Mouse (Mus musculus) kidney, postnatal 4 days (tissue): ENCODE results near the gene 5730507C01Rik.
"Not testable (repeated sequence)": the region's sequence is repeated elsewhere in the genome, so short reads cannot be mapped to it uniquely, and the experiment has no call there.

Source experiments
- DNase-seq, 2 experiments: peaks; one replicate each; pipeline ENCODE4 v3.0.0; 2021; ENCODE audit warnings: mixed read lengths in 2 of 2

Gene 5730507C01Rik

DNA sequence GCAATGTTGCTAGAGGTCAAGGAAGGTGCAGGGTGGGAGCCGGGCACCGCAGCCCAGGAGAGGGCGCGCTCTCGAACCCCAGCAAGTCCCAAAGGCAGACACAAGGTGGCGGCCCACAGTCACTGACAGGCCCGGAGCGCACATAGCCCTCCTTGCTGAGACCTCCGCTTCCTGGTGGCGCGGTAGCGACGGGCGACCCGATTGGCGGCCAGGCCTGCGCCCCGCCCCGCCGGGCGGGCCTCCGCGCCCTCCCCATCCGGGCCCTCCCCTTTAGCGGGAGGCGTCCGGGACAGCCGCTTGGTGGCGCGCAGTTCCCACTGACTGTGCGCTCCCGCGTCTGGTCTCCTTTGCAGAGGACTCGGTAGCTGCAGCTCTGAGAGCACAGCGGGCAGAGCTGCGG is at the start of gene 5730507C01Rik:
TSS of gene 5730507C01Rik (plus strand) at position 340 of the 400 bp plus-strand sequence.
- peak; percentile 71 to 80 for DNase-seq

DNA sequence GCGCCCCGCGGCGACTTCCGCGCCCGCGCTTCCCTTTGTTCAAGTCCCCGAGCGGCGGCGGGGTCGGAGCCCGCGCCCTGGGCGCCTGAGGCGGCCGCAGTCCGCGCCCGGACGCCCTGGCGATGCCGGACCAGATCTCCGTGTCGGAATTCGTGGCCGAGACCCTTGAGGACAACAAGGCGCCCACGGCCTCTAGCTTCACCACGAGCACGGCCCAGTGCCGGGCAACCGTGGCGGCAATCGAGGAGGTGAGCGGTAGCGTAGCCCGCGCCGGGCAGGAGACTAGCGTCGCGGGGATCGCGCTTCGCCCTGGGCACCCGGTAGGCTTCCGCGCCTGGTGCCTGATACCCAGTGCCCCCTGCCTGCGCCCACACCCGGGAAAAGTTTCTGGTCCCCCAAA is 306 bp downstream of the 5730507C01Rik start:
- not testable (repeated sequence) for DNase-seq

DNA sequence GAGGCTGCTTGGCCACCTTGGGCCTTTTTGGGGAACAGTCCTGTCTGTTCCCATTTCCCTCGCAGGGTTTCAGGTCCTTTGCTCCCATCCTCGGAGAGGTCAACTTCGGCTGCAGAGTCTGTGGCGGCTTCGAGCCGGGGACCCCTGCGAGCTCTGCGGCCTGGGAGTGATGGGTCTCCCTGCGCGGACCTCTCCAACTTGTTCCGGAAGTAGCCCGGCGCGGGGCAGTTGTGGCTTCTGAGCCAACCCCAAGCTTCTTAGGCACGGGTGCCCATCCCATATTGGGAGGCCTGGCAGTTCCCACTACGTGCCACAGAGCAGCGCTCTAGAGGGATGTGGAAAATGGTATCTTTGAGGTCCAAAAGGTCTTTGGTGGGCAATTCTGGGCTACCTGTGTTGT is 767 bp downstream of the 5730507C01Rik start:
- DNase-seq, result peak; percentile 5 to 29
